Mouse (Mus musculus) liver, embryonic 12.5 days (tissue): ENCODE results near the gene Mcl1. TPM values are rescaled to one million over a fixed set of nuclear protein-coding genes. Genes with fewer than 3 reads are reported as not detected.

Experiments
- ATAC-seq: fragments of 200-750 bp; cut with Nextera tagmentation; 2 replicates; pipeline ENCODE4 v1.8.0; 2017; ENCODE audit warnings: moderate number of reproducible peaks, mild to moderate bottlenecking, moderate library complexity
- H3K27ac ChIP-seq: fragments of 300-500 bp; sonication (generic); 2 replicates; pipeline ENCODE4 v1.5.1; 2016; ENCODE audit warnings: mild to moderate bottlenecking
- H3K27me3 ChIP-seq: fragments of 300-500 bp; sonication (generic); replicated peaks from 2 replicates; pipeline ENCODE4 v1.6.1; 2016; ENCODE audit warnings: mild to moderate bottlenecking, moderate library complexity
- H3K36me3 ChIP-seq: fragments of 300-500 bp; sonication (generic); 2 replicates; pipeline ENCODE4 v1.6.1; 2016; ENCODE audit warnings: mild to moderate bottlenecking, moderate library complexity
- H3K4me1 ChIP-seq: fragments of 300-500 bp; sonication (generic); 2 replicates; pipeline ENCODE4 v1.6.1; 2016
- H3K4me2 ChIP-seq: fragments of 300-500 bp; sonication (generic); 2 replicates; pipeline ENCODE4 v1.6.1; 2016; ENCODE audit warnings: mild to moderate bottlenecking, moderate library complexity
- H3K4me3 ChIP-seq: fragments of 300-500 bp; sonication (generic); 2 replicates; pipeline ENCODE4 v1.5.1; 2016; ENCODE audit warnings: mild to moderate bottlenecking, moderate library complexity
- H3K9ac ChIP-seq: fragments of 300-500 bp; sonication (generic); 2 replicates; pipeline ENCODE4 v1.6.1; 2016; ENCODE audit warnings: mild to moderate bottlenecking, moderate library complexity
- H3K9me3 ChIP-seq: fragments of 300-500 bp; sonication (generic); replicated peaks from 2 replicates; pipeline ENCODE4 v1.6.1; 2016; ENCODE audit warnings: mild to moderate bottlenecking, moderate library complexity
- WGBS: fragments of 180-500 bp; shearing (Covaris S2); methylation state at CpG from one replicate; pipeline ENCODE4 v1.1.7; 2016; ENCODE audit not compliant: insufficient replicate concordance; 5-methylcytosine and 5-hydroxymethylcytosine counted together
- polyA plus RNA-seq: library from polyadenylated mRNA; unstranded; fragments of >200 nt; fragmentation: Nextera tagmentation; extraction: Ambion mirVana; gene quantifications from 2 replicates; pipeline ENCODE4 v1.2.1, GENCODE M21; 2016

Gene Mcl1
- polyA plus RNA-seq, 1 experiment from 2014 or later = 66.5 TPM

DNA sequence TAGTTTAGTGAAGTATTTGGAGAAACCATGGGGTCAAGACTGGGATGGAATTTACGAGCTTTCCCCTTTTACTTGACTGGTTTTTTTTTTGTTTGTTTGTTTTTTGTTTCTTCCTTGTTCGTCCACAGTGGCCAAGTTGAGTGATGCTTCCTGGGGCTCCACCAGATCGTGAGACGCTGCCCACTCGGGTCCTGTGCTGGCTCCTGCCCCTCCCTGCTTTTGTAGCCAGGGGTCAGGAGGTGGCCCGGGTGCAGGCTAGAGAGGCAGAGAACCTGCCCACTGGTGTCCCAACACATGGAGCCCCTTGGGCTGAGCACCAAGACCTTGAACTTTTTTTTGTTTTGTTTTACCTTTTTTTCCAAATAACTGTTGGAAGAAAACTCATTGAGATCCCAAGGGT, 27.3 kb upstream of the Mcl1 start:
- H3K36me3 ChIP-seq = peaks cover 100% of the 10 kb centered on the region
- H3K27me3 ChIP-seq = no peaks in the 10 kb centered on the region
- H3K4me3 ChIP-seq = no peak overlapping the region
- no peak for ATAC-seq
- peaks cover 36% of the 10 kb centered on the region for H3K4me1 ChIP-seq
- no peaks in the 10 kb centered on the region for H3K9me3 ChIP-seq
- WGBS = 79% methylated on average over 6 of the region's 6 CpGs
- no peak overlapping the region for H3K4me2 ChIP-seq
- peak overlapping the region; percentile 8; the same call in 1 of the 2 replicates for H3K27ac ChIP-seq
- no peak overlapping the region for H3K9ac ChIP-seq

DNA sequence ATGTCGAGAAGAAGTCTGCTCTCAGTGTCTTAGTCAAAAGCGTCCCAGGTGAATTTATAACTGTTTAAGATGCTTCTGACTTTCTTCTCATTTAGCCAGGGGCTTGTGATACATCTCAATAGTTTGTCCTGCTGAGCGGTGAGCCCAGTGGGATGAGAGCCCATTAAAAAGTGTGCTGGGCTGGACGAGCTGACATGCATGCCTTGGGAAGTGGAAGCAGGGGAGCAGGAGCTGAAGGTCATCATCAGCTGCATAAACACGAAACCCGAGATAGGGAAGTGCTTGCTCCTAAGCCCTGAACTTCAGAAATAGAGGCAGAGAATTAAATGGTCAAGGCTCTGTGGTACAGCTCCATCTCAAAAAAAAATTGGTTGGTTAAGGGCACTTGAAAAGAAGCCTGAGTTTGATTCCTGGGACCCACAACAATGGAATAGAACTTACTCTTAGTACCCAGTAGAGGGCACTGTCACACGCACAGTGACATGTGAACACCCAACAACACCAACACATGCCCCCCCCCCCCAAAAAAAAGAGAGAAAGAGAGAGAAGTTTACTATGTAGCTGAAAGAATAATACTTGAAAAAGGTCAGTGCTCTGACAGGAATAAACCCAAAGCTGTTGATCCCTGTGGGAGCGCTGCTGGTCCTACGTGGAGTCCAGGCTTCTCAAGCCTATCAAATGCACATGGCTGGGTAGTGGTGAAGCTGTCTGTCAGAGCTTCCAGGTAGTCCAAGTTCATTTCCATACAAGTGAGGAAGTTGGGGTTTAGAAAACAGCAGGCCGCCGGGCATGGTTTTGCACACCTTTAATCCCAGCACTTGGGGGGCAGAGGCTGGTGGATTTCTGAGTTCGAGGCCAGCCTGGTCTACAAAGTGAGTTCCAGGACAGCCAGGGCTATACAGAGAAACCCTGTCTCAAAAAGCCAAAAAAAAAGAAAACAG, 25.7 kb upstream of the Mcl1 start:
- no peak for ATAC-seq
- Histone ChIP-seq H3K9ac (no peak overlapping the region), H3K36me3 (peaks cover 100% of the 10 kb centered on the region), H3K4me1 (peaks cover 38% of the 10 kb centered on the region), H3K4me2 (no peak overlapping the region), H3K27ac (peak overlapping the region; percentile 18; the same call in 1 of the 2 replicates), H3K9me3 (no peaks in the 10 kb centered on the region), H3K4me3 (no peak overlapping the region), H3K27me3 (no peaks in the 10 kb centered on the region)
- WGBS = 76% methylated on average over 12 of the region's 12 CpGs

DNA sequence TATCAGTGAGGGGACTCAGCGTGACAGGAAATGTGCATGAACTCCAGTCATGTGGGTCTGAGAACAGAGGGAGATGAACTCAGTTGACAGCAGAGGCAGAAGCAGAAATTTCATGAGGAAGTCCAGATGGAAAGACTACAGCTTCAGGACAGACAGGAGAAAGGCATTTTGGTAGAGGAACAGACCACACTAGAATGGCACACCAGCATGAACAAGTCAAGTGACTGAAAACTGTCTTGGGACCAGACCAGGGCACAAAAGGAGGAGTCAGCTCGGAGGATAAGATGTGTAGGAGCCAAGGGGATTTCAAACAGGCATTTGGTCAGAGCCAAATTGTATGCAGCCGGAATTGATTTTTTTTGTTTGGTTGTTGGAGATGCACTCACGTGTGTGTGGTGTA, 23.0 kb upstream of the Mcl1 start:
- no peak overlapping the region for H3K4me3 ChIP-seq
- no peaks in the 10 kb centered on the region for H3K9me3 ChIP-seq
- no peak for ATAC-seq
- H3K9ac ChIP-seq = no peak overlapping the region
- 70% methylated on average over 4 of the region's 4 CpGs for WGBS
- H3K27ac ChIP-seq = peak overlapping the region; percentile 27
- H3K4me2 ChIP-seq = no peak overlapping the region
- H3K4me1 ChIP-seq = peaks cover 43% of the 10 kb centered on the region
- no peaks in the 10 kb centered on the region for H3K27me3 ChIP-seq
- peaks cover 98% of the 10 kb centered on the region for H3K36me3 ChIP-seq

DNA sequence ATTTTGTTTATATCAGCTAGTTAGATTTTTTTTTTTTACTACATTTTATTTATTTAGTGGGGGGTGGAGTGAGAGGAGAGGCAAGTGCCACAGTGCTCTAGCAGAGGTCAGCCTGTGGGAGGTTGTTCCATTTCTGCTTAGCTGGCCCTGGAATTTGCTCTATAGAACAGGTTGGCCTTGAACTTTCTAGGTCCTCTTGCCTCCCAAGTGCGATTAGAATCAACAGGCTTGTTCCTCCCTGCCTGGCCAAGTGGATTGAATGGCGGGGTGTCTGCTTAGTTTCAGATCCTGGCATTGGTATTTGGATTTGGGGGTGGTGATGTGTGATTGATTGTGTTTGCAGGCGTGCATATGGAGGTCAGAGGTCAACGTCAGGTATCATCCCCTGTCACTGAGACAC, 22.5 kb upstream of the Mcl1 start:
- Histone ChIP-seq H3K4me3 (no peak overlapping the region), H3K27ac (peak overlapping the region; percentile 27; the same call in 1 of the 2 replicates), H3K36me3 (peaks cover 97% of the 10 kb centered on the region), H3K4me1 (peaks cover 43% of the 10 kb centered on the region), H3K9me3 (no peaks in the 10 kb centered on the region), H3K27me3 (no peaks in the 10 kb centered on the region), H3K4me2 (no peak overlapping the region), H3K9ac (no peak overlapping the region)
- 75% methylated on average over 4 of the region's 4 CpGs for WGBS
- 0 out of 2 replicates have a peak, but pooled peaks have one; percentile 19 for ATAC-seq

DNA sequence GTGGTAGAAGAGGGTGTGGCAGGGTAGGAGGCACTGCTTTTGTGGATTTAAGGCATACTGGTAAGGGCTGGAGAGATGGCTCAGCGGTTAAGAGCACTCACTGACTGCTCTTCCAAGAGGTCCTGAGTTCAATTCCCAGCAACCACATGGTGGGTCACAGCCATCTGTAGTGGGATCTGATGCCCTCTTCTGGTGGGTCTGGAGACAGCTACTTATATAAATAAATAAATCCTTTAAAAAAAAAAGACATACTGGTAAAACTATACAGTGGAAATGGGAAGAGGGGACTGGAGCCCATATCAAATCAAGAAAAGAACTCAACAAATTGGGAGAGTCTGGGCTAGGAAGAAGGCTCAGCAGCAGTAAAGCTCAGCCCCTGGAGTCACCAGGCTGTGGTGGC, 18.9 kb upstream of the Mcl1 start:
- Histone ChIP-seq H3K4me1 (peaks cover 69% of the 10 kb centered on the region), H3K9ac (no peak overlapping the region), H3K4me2 (no peak overlapping the region), H3K27ac (0 out of 2 replicates have a peak overlapping the region, but pooled peaks have one; percentile 12), H3K27me3 (no peaks in the 10 kb centered on the region), H3K36me3 (peaks cover 61% of the 10 kb centered on the region), H3K4me3 (no peak overlapping the region), H3K9me3 (no peaks in the 10 kb centered on the region)
- 74% methylated on average over 1 of the region's 1 CpGs for WGBS
- no peak for ATAC-seq

DNA sequence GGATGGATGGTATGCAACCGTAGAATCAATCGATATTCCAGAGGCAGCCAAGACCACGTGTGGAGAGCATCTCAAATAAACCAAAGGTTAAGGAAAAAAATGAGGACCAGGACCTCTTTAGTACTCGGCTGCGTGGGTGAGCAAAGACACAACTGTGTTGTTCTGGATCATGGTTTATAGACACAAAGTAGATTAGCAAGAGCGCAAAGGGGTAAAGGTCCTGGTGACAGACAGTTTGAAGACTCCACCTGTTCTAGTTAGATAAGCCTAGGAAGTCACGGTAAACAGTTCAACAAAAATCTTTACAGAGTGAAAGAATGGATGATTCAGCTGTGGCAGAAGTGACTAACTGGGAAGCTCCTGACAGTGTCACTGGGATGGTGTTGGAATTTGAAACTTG, 15.5 kb upstream of the Mcl1 start:
- no peak overlapping the region for H3K9ac ChIP-seq
- H3K9me3 ChIP-seq = no peaks in the 10 kb centered on the region
- H3K36me3 ChIP-seq = peaks cover 27% of the 10 kb centered on the region
- peak; percentile 72 for ATAC-seq
- 41% methylated on average over 7 of the region's 7 CpGs for WGBS
- no peaks in the 10 kb centered on the region for H3K27me3 ChIP-seq
- H3K4me3 ChIP-seq = no peak overlapping the region
- no peak overlapping the region for H3K4me2 ChIP-seq
- peaks cover 60% of the 10 kb centered on the region for H3K4me1 ChIP-seq
- H3K27ac ChIP-seq = peak overlapping the region; percentile 65; the same call in 1 of the 2 replicates

DNA sequence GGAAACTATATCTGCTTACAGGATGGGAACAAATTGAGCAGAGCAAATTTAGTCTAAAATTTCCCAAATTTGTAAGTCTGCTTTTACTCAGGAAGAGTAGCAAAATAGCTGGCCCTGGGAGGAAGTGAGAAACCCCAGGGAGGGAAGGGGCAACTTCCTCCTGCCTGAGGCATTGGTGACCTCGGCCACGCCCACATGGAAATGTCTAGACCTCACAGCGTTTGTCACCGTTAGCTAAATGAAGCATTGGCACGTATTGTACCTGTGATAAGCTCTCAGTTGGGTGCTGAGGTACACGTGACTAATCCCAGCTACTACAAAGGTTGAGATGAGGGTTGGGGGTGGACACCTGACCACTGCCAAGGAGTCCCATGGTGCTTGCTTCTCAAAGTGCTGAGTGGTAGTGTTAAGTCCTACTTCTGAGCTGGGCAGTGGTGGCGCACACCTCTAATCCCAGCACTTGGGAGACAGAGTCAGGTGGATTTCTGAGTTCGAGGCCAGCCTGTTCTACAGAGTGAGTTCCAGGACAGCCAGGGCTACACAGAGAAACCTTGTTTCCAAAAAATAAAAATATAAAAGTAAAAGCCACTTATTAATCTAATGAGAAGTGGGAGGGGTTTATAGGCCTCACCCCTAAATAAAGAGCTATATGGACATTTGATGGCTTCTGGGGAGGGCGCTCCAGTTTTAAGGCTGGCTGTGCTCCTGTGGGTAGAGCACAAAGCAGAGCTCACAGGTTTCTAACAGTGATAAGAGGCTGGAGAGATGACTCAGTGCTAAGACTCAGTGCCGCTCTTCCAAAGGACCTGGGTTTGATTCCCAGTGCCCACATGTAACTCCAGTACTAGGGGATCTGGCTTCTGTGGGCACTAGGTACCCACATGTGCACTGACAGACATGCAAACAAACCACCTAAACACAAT, 13.0 kb upstream of the Mcl1 start:
- WGBS = 33% methylated on average over 10 of the region's 10 CpGs
- 0 out of 2 replicates have a peak, but pooled peaks cover 3% of the 10 kb centered on the region for H3K36me3 ChIP-seq
- peak; percentile 59 for ATAC-seq
- H3K9me3 ChIP-seq = no peaks in the 10 kb centered on the region
- no peak overlapping the region for H3K4me2 ChIP-seq
- no peak overlapping the region for H3K4me3 ChIP-seq
- peaks cover 51% of the 10 kb centered on the region for H3K4me1 ChIP-seq
- H3K9ac ChIP-seq = no peak overlapping the region
- H3K27me3 ChIP-seq = no peaks in the 10 kb centered on the region
- H3K27ac ChIP-seq = peak overlapping the region; percentile 73

DNA sequence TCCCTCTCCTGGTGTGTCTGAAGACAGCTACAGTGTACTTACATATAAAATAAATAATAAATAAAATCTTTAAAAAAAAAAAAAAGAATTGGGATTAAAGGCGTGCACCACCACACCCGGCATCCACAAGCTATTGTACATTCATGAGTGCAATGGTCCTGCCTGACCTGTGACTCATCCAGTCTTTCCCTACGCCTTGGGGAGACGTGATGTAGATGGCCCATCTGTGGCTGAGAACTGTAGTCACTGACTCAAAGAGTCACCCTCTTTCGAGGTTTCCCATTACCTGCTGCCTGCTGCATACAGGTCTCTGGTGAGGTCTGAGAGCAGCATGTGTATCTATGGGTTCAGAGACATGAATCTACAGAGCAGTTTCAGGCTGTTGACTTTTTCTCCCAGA, 10.6 kb upstream of the Mcl1 start:
- no peak for ATAC-seq
- WGBS = 82% methylated on average over 5 of the region's 5 CpGs
- no peaks in the 10 kb centered on the region for H3K27me3 ChIP-seq
- no peak overlapping the region for H3K4me2 ChIP-seq
- no peak overlapping the region for H3K27ac ChIP-seq
- H3K9ac ChIP-seq = no peak overlapping the region
- H3K4me1 ChIP-seq = peaks cover 56% of the 10 kb centered on the region
- no peak overlapping the region for H3K4me3 ChIP-seq
- H3K36me3 ChIP-seq = no peaks in the 10 kb centered on the region
- no peaks in the 10 kb centered on the region for H3K9me3 ChIP-seq

DNA sequence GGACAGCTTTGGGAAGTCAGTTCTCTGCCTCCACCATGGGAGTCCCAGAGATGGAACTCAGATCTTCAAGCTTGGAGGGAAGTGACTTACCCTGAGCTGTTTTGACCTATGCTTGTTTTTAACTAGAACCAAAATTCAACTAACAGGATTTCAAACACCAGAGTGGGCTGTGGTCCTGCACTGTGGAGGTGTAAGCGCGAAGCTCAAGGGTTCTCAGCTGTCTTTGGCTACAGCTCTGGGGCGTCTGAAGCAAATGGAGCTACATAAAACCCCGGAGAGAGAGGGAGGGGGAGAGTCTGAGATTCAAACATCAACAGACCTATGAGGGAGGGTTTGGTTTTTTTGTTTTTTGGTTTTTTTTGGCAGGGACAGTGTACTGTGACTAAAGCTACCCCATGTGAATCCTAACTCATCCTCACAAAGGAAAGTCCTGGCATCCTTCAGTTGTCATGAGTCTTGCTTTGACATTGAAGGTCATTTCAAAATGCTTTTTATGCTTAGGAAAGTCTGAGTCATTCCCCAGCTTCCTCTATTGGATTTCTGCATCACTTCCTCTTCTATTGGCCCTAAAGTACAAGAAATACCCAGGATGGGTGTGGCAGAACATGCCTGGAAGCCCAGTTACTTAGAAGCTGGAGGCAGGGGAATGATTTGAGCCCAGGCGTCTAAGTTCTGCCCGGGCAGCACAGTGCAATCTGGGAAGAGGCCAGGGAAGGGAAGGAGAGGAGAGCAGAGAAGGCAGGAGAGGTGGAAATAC, 8.1 kb upstream of the Mcl1 start:
- 55% methylated on average over 6 of the region's 6 CpGs for WGBS
- no peak for ATAC-seq
- H3K4me1 ChIP-seq = peaks cover 54% of the 10 kb centered on the region

DNA sequence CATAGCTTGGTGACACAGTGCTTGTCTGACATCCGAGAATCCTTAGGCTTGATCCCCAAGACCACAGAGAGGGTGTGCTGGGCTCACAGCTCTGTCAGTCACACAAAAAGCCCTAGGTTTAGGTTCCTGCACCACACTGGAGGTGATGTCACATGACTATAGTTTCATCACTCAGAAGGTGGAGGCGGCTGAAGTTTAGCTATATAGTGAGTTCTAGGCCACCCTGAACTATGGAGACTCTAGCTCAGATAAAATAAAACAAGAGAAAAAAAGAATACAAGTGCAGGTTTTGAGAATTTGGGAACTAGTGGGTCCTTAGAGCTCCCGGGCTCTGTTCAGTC, 7.6 kb upstream of the Mcl1 start:
- H3K9me3 ChIP-seq = no peaks in the 10 kb centered on the region
- 0 out of 2 replicates have a peak overlapping the region, but pooled peaks have one; percentile 9 for H3K9ac ChIP-seq
- H3K27me3 ChIP-seq = no peaks in the 10 kb centered on the region
- peak overlapping the region; percentile 70 for H3K27ac ChIP-seq
- peaks cover 51% of the 10 kb centered on the region for H3K4me1 ChIP-seq
- H3K4me2 ChIP-seq = no peak overlapping the region
- no peaks in the 10 kb centered on the region for H3K36me3 ChIP-seq
- H3K4me3 ChIP-seq = no peak overlapping the region
- no peak for ATAC-seq
- WGBS = 67% methylated on average over 3 of the region's 3 CpGs

More for the DNA sequence above, 8.1 kb upstream of the Mcl1 start:
- Histone ChIP-seq H3K27ac (peak overlapping the region; percentile 71), H3K9ac (0 out of 2 replicates have a peak overlapping the region, but pooled peaks have one; percentile 9), H3K4me2 (no peak overlapping the region), H3K9me3 (no peaks in the 10 kb centered on the region), H3K27me3 (no peaks in the 10 kb centered on the region), H3K36me3 (no peaks in the 10 kb centered on the region), H3K4me3 (no peak overlapping the region)
